Mouse (Mus musculus): Measurements from ENCODE around the gene Zfp951.
"Not testable (repeated sequence)": the region's sequence is repeated elsewhere in the genome, so short reads cannot be mapped to it uniquely, and the experiment has no call there.

The Zfp951 gene

GRCm38 (mm10) chr5:104859962-104860525 lies at the start of gene Zfp951:
Gene Zfp951 (minus strand): TSS chr5:104860070.
- peak; percentile 32 to 61 for DNase-seq

GRCm38 (mm10) chr5:104906556-104906955 lies 46.7 kb upstream of the Zfp951 start:
- DNase-seq = not testable (repeated sequence)

- not testable (repeated sequence) for DNase-seq
Observed at GRCm38 (mm10) chr5:104859045-104859961, 567 bp downstream of the Zfp951 start.

GRCm38 (mm10) chr5:104854546-104854945 lies 5.3 kb downstream of the Zfp951 start:
- not testable (repeated sequence) for DNase-seq

GRCm38 (mm10) chr5:104833330-104833729 lies 26.5 kb downstream of the Zfp951 start:
- DNase-seq = no peak

GRCm38 (mm10) chr5:104829611-104830010 lies 30.3 kb downstream of the Zfp951 start:
- no peak for DNase-seq

- not testable (repeated sequence) for DNase-seq
Observed at GRCm38 (mm10) chr5:104770138-104770537, 89.7 kb downstream of the Zfp951 start.

All from kidney, postnatal 4 days (tissue).